Mouse (Mus musculus): Measurements from ENCODE around the gene Ltbp3.

Gene Ltbp3

DNA sequence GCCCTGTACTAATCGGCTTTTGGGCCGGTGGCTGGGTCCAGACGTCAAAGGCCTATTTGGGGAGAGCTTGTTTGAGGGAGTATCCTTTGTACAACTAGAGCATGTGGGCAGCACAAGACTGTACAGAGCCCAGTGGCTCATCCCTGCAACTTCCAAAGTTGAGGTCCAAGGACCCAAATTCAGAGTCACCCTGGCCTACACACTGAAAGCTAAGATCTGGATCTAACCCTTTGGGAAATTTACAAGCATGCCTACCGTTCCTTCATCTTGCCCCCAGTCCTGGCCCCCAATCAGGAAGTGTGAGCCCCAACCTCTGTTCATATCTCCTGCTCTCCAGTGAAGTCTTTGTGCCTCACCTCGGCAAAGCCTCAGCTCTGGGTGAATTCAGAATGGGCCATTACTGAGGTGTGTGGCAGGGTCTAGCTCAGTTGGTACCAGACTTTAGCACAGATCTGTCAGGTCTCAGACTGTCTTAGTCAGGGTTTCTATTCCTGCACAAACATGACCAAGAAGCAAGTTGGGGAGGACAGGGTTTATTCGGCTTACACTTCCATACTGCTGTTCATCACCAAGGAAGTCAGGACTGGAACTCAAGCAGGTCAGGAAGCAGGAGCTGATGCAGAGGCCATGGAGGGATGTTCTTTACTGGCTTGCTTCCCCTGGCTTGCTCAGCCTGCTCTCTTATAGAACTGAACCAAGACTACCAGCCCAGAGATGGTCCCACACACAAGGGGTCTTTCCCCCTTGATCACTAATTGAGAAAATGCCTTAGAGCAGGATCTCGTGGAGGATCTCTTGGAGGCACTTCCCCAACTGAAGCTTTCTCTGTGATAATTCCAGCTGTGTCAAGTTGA lies 53.4 kb downstream of the Ltbp3 start:
- peak in 1 of 2 experiments; percentile 38 for DNase-seq

DNA sequence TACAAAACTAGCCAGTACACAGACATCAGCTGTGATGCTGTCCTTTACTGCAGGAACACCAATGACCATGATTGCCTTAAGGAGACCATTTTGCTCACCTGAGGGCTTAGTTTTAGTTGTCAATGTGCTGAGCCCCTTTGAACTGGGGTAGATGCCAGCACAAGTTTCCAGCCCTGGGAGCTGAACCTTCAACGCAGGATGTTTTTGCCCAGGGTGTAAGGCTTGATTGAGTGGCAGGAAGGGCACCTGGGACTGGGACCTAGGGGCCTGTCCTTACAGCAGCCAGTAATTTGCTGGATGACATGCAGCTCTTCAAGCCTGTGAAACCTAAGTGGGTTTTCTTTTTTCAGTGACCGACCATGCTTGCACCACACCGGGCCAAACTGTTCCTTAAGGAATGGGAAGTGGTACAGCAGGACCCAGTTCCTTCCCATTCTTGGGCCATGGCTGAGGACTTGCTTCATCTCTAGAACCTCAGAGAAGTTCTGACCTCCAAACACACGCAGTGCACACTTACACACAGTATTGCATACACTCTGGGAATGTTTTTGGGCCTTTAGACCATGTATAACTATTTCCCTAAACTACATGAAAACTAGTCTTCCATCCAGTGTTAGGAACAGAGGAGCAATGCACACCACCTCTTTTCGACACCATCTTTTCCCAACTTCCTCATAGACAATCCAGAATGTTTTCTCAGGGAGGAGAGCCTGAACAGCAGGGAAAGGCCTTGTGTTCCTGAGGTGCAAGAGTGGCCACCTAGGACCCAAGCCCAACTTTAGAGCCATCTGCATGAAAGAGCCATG lies 54.3 kb downstream of the Ltbp3 start:
- peak; percentile 31 to 61 for DNase-seq

DNA sequence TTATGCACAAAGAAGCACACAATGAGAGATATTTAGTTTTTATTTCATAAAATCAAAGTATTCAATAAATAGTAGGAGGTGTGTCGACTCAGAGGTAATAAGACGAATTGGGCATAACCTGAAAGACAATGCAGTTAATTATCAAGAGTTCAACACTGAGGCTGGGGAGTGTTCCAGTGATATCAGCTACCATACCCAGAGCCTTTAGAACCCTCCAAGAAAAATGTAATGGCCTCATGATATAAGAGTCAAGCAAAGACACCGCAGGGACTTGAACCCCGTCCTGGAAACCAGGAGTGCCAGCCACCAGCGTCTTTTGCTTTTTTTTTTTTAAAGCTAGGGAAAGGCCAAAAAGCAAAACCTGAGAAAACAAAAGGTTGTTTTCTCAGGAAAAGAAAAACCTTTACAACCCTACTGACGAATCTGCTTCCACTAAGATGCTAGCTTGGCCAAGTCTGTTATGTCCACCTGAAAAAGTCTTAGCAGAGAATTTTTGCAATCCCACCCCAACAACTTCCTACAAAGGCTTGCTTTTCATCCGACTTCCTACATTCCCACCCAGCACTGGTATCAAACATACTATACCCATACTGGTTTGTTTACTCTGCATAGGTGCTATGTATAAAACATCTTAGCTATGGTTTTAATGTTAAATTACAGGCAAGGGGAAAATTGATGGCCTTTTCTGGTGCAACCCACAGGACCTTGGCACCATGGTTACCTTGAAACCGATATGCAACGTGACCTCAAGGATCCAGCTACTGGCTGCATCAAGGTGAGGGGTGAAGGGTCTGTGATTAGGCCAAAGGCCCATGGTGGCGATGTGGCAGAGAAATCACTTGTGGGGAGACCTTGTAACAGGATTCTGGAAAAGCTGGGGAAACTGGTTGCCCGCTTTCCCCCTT lies 55.2 kb downstream of the Ltbp3 start:
- no peak for DNase-seq

DNA sequence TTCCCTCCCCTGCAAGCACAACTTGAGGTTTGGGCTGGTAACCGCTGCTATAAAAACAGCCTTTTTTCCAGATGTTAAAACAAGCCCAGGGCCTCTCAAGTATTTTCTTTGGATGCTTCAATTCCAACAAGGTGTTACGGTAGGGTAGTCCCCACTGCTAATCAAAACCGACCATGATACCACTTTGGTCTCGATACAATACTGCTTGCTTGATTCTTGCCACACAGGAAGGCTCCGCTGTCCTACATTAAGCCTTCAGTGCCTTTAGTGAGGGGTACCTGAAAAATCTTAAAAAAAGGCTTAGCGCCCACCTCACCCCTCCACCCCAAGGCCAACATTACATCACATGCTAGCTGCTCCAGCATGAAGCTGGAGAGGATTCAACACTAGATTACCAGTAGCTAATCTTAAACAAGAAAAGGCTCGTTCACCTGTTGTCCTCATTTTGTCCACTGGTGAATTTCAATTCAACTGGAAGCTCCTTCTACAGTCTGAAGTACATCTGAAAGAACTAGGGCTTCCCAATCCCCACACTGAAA lies 55.9 kb downstream of the Ltbp3 start:
- peak in 1 of 2 experiments; percentile 12 for DNase-seq

DNA sequence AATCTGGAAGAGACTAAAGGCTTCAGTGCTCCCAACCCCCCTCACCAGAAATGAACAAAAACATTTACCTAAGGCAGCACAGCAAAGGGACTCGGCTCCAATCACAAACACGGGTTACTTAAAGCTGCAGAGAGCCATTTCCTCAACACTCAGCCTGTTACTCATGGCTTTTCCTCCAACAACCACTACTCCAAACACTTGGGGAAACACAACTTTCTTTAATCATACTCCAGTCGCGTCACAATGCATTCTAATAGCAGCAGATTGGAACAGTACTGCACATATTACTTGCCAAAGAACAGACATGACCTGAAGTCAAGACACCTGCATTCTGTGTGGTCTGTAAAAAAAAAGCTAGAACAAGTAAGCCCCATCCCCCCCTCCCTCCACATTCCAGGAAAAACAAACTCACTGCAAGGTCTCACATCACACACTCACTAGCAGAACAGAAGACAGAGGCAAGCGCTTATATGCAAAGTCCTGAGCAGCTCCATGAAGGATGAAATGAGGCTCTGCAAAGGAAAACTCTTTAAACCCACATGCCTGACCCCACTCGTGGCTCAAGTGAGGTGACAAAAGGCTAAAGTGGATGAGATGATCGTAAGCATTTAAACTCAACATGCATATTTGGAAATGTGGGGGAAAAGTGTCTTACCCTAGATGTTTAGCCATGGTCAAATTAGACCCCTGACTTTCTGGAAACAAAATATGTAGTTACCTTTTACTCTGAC lies 56.8 kb downstream of the Ltbp3 start:
- DNase-seq: peak in 1 of 2 experiments; percentile 10

DNA sequence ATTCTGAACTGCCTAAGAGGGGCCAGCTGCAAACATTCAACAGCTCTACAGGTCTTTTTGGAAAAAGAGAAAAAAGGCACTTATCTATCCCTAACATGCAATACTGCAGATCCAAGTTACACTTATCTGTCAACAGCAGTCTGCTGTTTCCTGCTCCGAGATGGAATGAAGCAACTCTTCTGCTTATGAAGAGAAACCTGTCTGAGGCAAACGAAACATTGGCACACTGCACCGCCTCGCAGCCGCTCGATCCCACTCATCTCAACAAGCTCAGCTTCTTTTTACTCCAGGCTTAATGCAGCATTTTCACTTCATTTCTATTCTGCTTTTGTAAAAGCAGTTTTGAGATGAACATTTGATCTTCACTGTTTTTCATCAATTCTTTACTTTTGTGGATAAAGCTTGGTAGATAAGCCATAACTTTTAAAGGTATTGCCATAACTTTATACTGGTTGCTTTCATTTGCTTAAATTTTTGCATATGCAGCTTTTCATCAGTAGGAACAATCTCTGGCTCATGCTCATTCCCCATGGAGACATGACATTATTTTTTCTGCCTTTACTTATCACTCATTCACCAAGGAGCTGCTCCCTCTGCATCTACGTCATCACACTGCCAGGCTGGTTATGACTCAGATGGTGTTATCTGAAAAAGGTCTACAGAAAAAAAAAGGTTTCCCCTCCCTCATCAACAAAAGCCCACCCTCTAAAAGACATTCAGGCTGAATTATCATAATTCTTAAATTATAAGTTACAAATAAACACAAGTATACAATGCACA lies 58.2 kb downstream of the Ltbp3 start:
- DNase-seq: peak in 1 of 2 experiments; percentile 34

GRCm38 (mm10) chr19:5799566-5800349 lies 59.1 kb downstream of the Ltbp3 start:
- DNase-seq: no peak

DNA sequence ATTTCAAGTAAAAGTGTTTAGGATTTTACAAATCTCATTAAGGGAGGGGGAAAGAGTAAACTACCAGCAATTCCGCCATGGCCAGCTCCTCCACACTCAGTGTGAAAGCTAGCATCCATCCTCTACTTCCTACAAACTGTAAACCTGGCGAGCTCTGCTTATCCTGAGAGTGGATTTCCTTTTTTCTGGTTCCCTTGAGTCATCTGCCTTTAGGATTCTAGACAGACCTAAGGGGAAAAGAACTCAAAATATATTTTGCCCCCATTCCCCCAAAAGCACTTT lies 59.6 kb downstream of the Ltbp3 start:
- no peak for DNase-seq

DNA sequence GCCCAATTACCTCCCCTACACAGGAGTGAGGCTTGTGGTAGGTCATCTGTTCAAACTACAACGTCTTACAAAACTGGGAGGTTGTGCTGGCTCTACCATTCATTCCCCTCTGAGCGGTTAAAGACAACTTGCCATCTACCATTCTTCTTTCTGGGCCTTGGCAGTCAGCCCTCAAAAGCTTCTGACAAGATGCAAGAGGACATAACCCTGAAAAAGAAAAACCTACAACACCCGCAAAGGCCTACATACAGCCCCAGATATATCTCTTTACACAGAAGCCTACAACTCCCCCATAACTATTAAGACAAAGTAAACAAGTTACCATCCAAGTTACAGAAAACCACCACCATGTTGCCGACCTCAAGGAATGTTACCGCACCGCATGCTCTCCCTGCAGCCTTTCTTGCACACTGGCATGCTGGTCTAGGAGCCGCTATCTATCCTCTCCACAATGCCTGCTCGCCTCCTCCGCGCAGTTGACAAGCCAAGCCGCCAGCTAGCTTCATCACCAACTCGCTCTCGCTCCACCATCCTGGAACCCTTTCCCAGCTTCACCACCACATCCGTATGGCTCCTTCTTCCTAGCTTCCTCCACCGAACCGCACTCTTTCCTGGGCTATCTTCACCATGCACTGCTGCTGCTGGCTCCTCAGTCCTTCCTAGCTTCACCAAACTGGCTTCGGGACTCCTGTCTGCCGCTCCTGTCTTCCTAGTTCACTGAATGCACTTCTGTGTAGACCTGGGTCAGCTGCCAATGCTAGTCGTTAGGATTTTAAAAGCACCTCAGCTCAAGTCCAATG lies 60.1 kb downstream of the Ltbp3 start:
- peak; percentile 63 to 72 for DNase-seq

- DNase-seq: no peak
Measured at GRCm38 (mm10) chr19:5801432-5801964, 60.8 kb downstream of the Ltbp3 start.

GRCm38 (mm10) chr19:5802011-5802786 lies 61.5 kb downstream of the Ltbp3 start:
- DNase-seq: peak; percentile 97 to 98

- DNase-seq: no peak
Measured at GRCm38 (mm10) chr19:5802787-5803040, 62.0 kb downstream of the Ltbp3 start.

DNA sequence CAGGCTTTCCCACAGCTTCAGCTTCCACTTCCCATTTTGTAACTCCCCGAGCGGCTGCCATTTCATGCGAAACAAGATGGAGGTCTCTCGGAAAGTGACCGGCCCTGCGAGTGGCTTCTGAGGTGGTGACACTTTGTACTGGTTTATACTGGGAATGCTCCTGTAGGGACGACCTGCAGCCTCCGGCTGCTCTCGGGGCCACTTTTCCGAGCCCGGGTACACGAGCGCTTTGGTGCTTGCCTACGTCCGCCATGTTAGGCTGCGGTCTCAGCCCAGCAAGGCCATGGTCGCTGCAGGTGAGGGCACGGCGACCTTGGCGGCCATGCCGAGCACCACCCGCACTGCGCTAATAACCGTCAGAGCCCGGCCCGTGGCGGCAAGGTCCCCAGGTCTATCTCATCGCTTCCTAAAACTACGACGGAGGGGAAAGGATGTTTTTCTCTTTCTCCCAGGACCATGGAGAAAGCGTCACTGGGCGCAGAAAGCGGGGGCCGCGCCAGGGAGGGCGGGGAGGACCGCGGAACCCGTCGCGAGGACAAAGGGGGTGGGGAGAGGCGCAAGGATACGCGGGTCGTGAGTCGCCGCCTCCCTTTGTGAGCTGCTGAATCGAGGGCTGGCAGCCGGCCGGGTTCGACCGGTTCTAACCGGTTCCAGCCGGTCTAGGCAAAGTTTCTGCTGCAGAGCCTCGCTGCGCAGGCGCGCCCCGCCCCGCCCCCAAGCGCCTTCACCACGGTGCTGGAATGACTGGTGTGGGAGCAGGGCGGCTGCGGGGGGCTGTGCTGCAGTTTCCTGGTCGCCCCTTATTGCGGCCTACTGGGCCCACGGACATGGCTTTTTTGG lies 62.6 kb downstream of the Ltbp3 start:
- peak; percentile 100 for DNase-seq

- DNase-seq: peak in 1 of 2 experiments; percentile 63
Measured at GRCm38 (mm10) chr19:5803881-5804279, 63.2 kb downstream of the Ltbp3 start.

DNA sequence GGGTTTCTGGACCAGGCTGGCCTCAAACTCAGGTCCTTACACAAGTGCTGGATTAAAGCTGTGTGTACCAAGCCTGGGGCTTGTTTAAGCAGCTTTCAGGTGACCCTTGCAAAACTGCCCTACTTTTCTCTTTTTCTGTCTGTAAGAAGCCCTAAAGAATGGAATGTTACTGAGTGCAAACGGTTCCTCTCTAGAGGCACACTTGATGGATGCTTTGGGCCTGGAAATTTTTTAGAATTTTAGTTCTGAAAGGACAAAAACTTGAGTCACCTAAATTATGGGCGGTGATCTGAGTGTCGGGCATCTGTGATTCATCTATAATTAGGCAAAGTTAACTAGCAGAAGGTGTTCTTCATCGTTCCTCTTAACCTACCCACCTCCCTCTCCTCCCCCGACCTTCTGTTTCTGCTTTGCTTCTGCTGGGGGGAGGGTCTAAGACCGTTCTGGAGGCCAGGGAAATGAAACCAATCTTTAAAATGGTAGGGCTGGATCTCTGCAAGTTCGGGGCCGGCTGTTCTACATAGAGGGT lies 63.7 kb downstream of the Ltbp3 start:
- DNase-seq: peak; percentile 58 to 60

DNA sequence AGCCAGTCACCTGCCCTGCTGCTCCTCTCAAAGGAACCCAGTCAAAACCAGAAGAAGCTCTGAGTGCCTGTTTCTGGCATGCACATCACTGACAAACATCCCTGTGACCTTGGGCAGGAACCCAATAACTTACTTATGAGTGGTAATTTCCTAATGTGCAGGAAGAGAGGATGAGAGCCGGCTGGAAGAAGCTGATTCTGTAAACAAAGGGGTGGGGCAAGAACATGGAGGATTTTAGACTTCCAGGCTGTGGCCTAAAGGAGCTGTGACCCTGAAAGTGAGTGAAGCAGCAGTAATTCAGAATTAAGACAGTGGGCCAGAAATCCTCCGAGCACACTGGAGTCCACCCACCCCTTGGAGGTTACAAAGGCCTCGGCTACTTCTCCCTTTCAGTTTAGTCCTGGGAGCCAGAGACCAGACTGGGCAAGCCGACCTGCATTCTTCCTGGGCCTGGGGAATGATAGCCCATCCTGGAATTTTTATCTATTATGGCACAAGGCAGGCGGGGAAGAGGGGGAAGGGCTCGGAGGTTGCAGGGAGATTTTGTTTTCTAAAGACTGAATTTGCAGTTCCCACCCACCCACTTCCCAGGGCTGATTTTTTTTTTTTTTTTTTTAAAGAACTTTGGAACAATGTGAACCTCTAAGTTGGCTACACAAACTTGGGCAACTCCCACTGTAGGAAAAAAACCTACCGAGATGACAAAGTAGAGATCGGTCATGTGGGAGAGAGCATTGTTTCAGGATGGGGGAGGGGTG lies 65.5 kb downstream of the Ltbp3 start:
- peak in 1 of 2 experiments; percentile 60 for DNase-seq

DNA sequence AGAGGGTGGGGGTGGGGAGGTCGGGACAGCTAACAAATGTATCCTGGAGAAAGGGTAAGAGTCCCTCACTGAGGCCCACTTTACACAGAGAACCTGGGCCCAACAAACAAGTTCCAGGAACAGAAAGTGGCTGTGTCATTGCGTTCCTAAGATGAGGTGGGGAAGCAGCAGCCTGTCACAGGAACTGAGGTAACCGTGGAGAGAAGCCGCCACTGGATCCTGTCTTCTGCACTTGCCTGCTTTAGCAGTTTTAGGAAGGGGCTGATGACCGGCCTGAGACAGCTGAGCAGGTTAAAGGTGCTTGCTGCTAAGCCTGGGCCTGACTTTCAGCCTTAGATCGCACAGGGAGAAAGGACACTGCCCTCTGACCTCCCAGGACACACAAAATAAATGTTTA lies 66.1 kb downstream of the Ltbp3 start:
- DNase-seq: no peak

All from cerebellum, postnatal 10 days (tissue).